Mouse (Mus musculus): ENCODE measurements around the gene Snx4. TPM values are rescaled to one million over a fixed set of nuclear protein-coding genes. Genes with fewer than 3 reads are reported as not detected.

The Snx4 gene
- polyA plus RNA-seq (2017; shearing (Covaris generic)) = 144 TPM

GRCm38 (mm10) chr16:33251194-33252051 is at the start of gene Snx4:
Gene Snx4, plus strand, starts transcription at chr16:33251442.

Other genes with a start within 250 kb of the Snx4 start
- gene Iqcg, start 195.2 kb upstream of the Snx4 start, polyA plus RNA-seq (2017; shearing (Covaris generic)) = 0.53 TPM
- gene Rpl35a, start 195.0 kb upstream of the Snx4 start, polyA plus RNA-seq (2017; shearing (Covaris generic)) = 1,016 TPM
- gene Lmln, start 188.9 kb upstream of the Snx4 start, polyA plus RNA-seq (2017; shearing (Covaris generic)) = 0.26 TPM
- 5.9 TPM for gene Osbpl11, start 66.4 kb upstream of the Snx4 start, polyA plus RNA-seq (2017; shearing (Covaris generic))
- 92.8 TPM for gene Zfp148, start 129.4 kb downstream of the Snx4 start, polyA plus RNA-seq (2017; shearing (Covaris generic))